Comparison of ENCODE assay signal across 17 mouse cellular contexts in the genomic region with DNA sequence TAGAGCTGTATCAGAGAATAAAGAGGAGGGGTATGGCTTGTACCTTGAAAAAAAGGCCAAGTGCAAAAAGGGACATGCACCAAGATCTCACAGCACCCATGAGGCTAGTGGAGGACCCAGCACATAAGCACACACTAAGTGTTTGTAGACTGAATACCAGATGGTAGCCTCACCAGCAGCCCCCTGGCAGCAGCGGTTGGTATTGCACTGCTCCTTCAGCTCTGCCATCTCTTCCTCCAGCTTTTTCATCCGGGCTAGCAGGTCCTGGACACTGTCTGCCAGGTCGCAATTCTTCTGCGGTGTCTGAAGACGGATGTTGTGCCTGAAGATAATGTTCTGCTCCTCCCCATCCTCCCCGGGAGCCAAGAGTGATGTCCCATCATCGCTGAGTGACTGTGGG. TPM values are rescaled to one million over a fixed set of nuclear protein-coding genes. Genes with fewer than 3 reads are reported as not detected.
"Had no signal": no experiment of that assay in that cellular context is flagged by ENCODE, and none has a peak within 500 bp of the region (broad histone marks: within the 10 kb centered on the region; RNA-seq: fewer than 3 reads in every experiment).

No protein-coding gene starts in this region.

- DNase-seq: kidney, postnatal 14 days; layer of hippocampus, postnatal 36 days; liver, embryonic 13.5 days; lung, adult 18-20 months; lung, postnatal 4 days; midbrain, embryonic 14.5 days; right cerebral cortex, adult 18-20 months; right cerebral cortex, postnatal 25 days; thymus, adult 18-20 months; thymus, postnatal 14 days had no signal

- H3K4me3 ChIP-seq: kidney, embryonic 15.5 days; limb, embryonic 15.5 days; liver, embryonic 13.5 days; midbrain, embryonic 10.5 days; myocyte; neural tube, embryonic 15.5 days had no signal

- H3K9me3 ChIP-seq: kidney, embryonic 15.5 days; limb, embryonic 15.5 days; liver, embryonic 13.5 days; midbrain, embryonic 10.5 days; neural tube, embryonic 15.5 days had no signal

- H3K27me3 ChIP-seq: kidney, embryonic 15.5 days; liver, embryonic 13.5 days; neural tube, embryonic 15.5 days had no signal

- H3K4me2 ChIP-seq: kidney, embryonic 15.5 days; limb, embryonic 15.5 days; liver, embryonic 13.5 days; neural tube, embryonic 15.5 days had no signal

- H3K36me3 ChIP-seq: kidney, embryonic 15.5 days; limb, embryonic 15.5 days; liver, embryonic 13.5 days; midbrain, embryonic 10.5 days; neural tube, embryonic 15.5 days had no signal

- H3K9ac ChIP-seq: kidney, embryonic 15.5 days; limb, embryonic 15.5 days; liver, embryonic 13.5 days; neural tube, embryonic 15.5 days had no signal

- H3K27ac ChIP-seq: kidney, embryonic 15.5 days; limb, embryonic 15.5 days; liver, embryonic 13.5 days; midbrain, embryonic 10.5 days; neural tube, embryonic 15.5 days had no signal

- H3K4me1 ChIP-seq: limb, embryonic 15.5 days; liver, embryonic 13.5 days had no signal

RNA-seq across cellular contexts. Expression of a gene that starts 6.1 kb away (rescaled TPM):
- total RNA-seq: megakaryocyte, adult 5-6 weeks had no signal
- polyA plus RNA-seq: limb, embryonic 11.5 days; midbrain, embryonic 10.5 days; myocyte had no signal
